ENCODE assay signal across 8 mouse cellular contexts in the genomic region with DNA sequence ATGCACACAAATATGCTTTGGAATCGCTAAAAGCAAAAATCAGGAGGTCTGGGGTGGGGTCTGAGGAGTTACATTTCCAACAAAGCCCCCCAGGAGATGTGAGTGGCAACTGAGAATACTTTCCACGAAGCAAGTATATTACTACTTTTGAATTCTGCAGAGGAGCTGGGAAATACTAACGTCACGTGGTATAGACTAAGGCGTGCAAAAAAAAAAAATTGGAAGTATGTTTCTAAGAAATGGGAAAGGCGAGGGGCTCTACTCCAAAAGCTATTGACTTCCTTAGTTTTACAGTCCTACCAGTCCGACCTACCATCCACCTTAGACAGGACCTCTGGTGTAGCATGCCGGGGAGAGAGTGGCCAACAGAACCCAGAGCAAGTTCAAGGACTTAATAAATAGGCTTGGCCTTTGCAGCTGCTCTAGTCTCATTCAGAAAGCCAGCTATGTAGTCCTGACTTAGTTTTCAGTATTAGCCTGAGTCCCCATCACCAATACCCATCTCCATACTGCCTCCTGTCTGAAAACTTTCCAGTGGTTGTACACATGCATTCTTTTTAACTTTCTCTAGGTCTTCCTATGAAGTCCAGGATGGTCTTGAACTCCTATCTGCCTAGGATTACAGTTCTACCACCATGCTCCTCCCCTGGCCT. TPM values are rescaled to one million over a fixed set of nuclear protein-coding genes. Genes with fewer than 3 reads are reported as not detected.
DNase-seq lines count a peak whose midpoint lies in the region; ATAC-seq and TF ChIP-seq lines count a peak whose summit lies in the region.

No protein-coding gene starts in this region.

- peak; percentile 51 for DNase-seq in cerebellum, adult 9-10 months
- no peak for DNase-seq in cerebellum, adult 8-10 months
- no peak for DNase-seq in testis, postnatal 10 days (ENCODE audit: low spot score)
- no peak for DNase-seq in liver, embryonic 11.5 days (ENCODE audit: low spot score)
- no peak for DNase-seq in c-Kit-positive CD71-positive TER-119-positive erythroid progenitor cells, embryonic 14.5 days (ENCODE audit: low spot score)
- no peak for DNase-seq in ovary, postnatal 36 days (ENCODE audit: low spot score)
- DNase-seq in yolk sac, embryonic 10.5 days (ENCODE audit: low spot score): no peak

- WGBS in liver, embryonic 11.5 days: 31% methylated on average over 8 of the region's 8 CpGs

- peak overlapping the region; percentile 96 for H3K4me3 ChIP-seq in testis, adult 2 months (ENCODE audit: control insufficient read depth, low read depth, low read length)
- peak overlapping the region; percentile 94 for H3K4me3 ChIP-seq in liver, embryonic 11.5 days (ENCODE audit: low read depth, low read length)

- TF ChIP-seq CTCF in testis, adult 2 months (IDR thresholded peaks at IDR 0.05; ENCODE audit: control insufficient read depth, insufficient read depth, insufficient replicate concordance, low read depth, low read length): no peak

- H3K9me3 ChIP-seq in liver, embryonic 11.5 days (ENCODE audit: control insufficient read depth, low read length): no peaks in the 10 kb centered on the region

- peak overlapping the region; percentile 75 for H3K9ac ChIP-seq in liver, embryonic 11.5 days (ENCODE audit: low read depth, low read length)

- no peak for TF ChIP-seq POLR2A in testis, adult 2 months (IDR thresholded peaks at IDR 0.05; ENCODE audit: control insufficient read depth, low read depth, low read length)

- peak overlapping the region; percentile 100 for H3K4me2 ChIP-seq in liver, embryonic 11.5 days

- 0 out of 2 replicates have a peak overlapping the region, but pooled peaks have one; percentile 70 for H3K27ac ChIP-seq in testis, adult 2 months (ENCODE audit: control insufficient read depth, insufficient read depth, low read depth, low read length)
- peak overlapping the region; percentile 80 for H3K27ac ChIP-seq in liver, embryonic 11.5 days (ENCODE audit: low read depth, low read length)

- no peaks in the 10 kb centered on the region for H3K36me3 ChIP-seq in testis, adult 2 months (ENCODE audit: control insufficient read depth, insufficient read depth, low read length)
- no peaks in the 10 kb centered on the region for H3K36me3 ChIP-seq in liver, embryonic 11.5 days (ENCODE audit: control insufficient read depth, insufficient read depth, low read length)

- no peaks in the 10 kb centered on the region for H3K27me3 ChIP-seq in testis, adult 2 months (ENCODE audit: control insufficient read depth, insufficient read depth, low read length)
- no peaks in the 10 kb centered on the region for H3K27me3 ChIP-seq in liver, embryonic 11.5 days (replicated peaks; ENCODE audit: control insufficient read depth, insufficient read depth, low read length)

- H3K4me1 ChIP-seq in testis, adult 2 months (ENCODE audit: control insufficient read depth, insufficient read depth, low read length): peaks cover 13% of the 10 kb centered on the region
- H3K4me1 ChIP-seq in liver, embryonic 11.5 days (replicated peaks; ENCODE audit: control insufficient read depth, insufficient read depth, low read length): peaks cover 27% of the 10 kb centered on the region

- ATAC-seq in liver, embryonic 11.5 days (replicated peaks; ENCODE audit: low FRiP score): no peak

RNA-seq across cellular contexts. Expression of a gene that starts 2.2 kb away (rescaled TPM):
- polyA plus RNA-seq in testis, adult 2 months (2012; rRNA removed): 10.2 and 14.6 TPM in 2 replicates
- 7.3 and 8.7 TPM in 2 replicates for polyA plus RNA-seq in liver, embryonic 11.5 days (2014; fragmentation: Nextera tagmentation; extraction: Ambion mirVana)

RNA-seq across cellular contexts. Expression of a gene that starts 29.6 kb away (rescaled TPM):
- polyA plus RNA-seq in testis, adult 2 months (2012; rRNA removed): 16.1 and 22.1 TPM in 2 replicates
- 0.12 and 0.38 TPM in 2 replicates for polyA plus RNA-seq in liver, embryonic 11.5 days (2014; fragmentation: Nextera tagmentation; extraction: Ambion mirVana)

Comparison
In these comparisons a context has a peak if more than half of its experiments do, and no peak if none do; other contexts are left out.
1. RNA of a gene that starts 29.6 kb away (polyA plus RNA-seq): 16.1 to 22.1 TPM in testis, adult 2 months; 0.12 to 0.38 TPM in liver, embryonic 11.5 days; every median in the first group is over 10 times any median in the second.